Mouse (Mus musculus): ENCODE measurements around the gene Tnfsf9.
A peak's percentile ranks its signal among the peaks of the same experiment; 100 is the strongest.

Tnfsf9 gene

DNA sequence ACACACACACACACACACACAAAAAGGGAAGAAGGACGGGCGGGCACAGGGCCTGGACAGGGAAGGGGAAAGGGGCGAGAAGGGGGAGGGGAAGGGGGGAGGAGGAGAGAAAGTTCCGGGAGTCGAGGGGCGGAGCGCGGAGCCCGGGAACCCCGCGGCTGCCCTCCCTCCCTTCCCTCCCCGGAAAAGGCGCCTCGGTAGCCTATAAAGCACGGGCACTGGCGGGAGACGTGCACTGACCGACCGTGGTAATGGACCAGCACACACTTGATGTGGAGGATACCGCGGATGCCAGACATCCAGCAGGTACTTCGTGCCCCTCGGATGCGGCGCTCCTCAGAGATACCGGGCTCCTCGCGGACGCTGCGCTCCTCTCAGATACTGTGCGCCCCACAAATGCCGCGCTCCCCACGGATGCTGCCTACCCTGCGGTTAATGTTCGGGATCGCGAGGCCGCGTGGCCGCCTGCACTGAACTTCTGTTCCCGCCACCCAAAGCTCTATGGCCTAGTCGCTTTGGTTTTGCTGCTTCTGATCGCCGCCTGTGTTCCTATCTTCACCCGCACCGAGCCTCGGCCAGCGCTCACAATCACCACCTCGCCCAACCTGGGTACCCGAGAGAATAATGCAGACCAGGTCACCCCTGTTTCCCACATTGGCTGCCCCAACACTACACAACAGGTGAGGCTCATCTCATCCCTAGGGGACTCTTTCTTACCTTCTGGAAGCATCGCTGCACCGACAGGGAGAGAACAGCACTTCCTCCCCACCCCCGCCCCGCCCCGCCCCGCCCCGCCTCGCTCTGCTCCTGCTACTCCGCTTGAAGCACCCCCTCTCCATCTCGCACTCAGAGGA lies at the start of gene Tnfsf9:
Gene Tnfsf9 (plus strand): TSS at position 145 of the 854 bp plus-strand sequence.
- peak; percentile 46 for DNase-seq (ENCODE audit: low read depth, low spot score)

DNA sequence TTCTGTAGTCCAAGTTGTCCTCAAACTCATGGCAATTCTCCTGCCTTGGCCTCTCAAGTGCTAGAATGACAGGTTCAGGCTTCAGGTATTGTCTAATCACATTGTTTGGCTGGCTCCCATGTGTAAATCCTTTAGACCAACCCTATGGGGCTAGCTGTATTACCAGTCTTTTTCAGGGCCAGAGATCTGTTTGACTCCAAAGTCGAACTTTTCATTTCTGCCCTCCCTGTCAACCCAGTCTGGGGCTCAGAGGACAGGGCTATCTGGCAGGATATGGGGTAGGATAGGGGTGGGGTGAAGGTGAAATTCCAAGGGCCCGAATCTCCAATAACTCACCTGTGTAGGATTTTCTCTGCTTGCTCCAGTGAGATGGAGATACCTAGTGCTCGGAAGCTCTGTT lies 48.9 kb upstream of the Tnfsf9 start:
- DNase-seq (ENCODE audit: low read depth, low spot score), result no peak

GRCm38 (mm10) chr17:57058891-57059485 lies 46.1 kb upstream of the Tnfsf9 start, which contains the start of gene Crb3:
TSS of gene Crb3 (plus strand) at chr17:57059105.
- peak; percentile 26 for DNase-seq (ENCODE audit: low read depth, low spot score)

DNA sequence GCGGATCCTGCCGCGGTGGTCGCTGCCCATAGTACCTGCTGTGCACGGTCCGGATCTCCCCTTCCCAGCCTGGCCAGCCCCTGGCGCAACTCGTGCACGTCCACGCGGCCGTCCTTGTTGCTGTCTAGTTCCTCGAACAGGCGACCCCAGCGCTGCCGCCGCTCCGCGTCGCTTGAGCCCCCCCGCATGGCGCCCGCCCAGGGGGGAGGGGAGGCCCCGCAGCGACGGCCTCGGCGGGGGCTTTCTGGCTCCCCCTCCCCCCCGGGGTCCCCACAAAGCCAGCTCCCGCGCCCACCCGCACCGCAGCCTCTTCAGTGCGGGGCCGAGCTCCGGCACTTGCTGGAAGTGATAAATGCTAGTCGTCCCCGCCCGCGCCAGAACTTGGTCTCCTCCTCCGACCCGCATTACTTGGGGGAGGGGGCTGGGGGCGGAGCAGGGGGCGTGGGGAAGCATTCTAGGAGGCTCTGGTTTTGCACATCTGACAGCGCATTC lies 45.6 kb upstream of the Tnfsf9 start, which contains the start of gene Slc25a23:
Gene Slc25a23 (minus strand): TSS at position 378 of the 492 bp plus-strand sequence.
- DNase-seq (ENCODE audit: low read depth, low spot score), result peak; percentile 38

DNA sequence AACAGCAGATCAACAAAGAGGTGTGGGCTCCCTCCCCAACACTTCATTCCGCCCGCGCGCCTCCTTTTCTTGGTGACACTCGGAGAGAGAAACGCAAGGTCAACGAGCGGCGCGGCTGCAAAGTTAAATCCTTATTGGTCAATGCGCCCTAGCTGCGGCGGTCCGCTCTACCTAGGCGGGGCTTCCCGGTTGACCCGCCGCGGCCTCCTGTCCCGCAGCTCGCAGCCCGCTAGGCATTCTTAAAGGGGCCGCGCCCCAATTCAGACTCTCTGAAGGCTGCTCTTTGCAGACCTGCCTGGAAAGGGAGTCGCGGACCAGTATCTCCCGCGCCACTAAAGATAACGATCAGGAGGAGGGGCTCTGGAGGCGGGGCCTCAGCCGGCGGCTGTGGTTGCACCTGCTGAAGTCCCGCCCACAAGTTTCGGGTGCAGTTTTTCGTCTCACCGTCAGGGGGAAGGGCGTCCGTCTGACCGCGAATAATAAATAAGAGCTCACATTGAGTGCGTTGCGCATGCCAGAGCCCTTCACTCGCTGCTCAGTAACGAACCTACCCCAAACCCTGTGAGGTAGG lies 44.8 kb upstream of the Tnfsf9 start:
- peak; percentile 87 for DNase-seq (ENCODE audit: low read depth, low spot score)

GRCm38 (mm10) chr17:57061069-57061468 lies 44.1 kb upstream of the Tnfsf9 start:
- DNase-seq (ENCODE audit: low read depth, low spot score), result no peak

- DNase-seq (ENCODE audit: low read depth, low spot score), result no peak
These were observed 43.1 kb upstream of the Tnfsf9 start for GRCm38 (mm10) chr17:57062011-57062521.

DNA sequence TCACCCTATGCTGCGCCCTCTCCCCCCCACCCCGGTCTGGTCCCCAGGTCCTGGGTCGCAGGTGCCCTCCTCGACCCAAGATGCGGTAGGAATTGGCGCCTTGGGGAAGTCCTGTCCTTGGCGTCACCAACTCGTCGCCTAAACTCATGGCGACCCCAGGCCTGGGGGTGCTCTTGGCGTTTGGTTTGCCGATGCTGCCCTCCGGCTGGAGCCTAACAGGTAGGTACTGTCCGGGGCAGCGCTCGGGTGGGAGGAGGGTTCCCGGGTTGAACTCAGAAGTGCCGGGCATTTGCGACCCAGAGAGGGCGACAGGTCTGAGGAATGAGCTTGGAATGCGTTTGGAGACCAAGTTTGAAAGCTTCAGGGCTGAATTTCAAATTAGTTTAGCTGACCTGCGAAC lies 42.6 kb upstream of the Tnfsf9 start:
- DNase-seq (ENCODE audit: low read depth, low spot score), result no peak

- no peak for DNase-seq (ENCODE audit: low read depth, low spot score)
These were observed 42.1 kb upstream of the Tnfsf9 start for GRCm38 (mm10) chr17:57063031-57063430.

DNA sequence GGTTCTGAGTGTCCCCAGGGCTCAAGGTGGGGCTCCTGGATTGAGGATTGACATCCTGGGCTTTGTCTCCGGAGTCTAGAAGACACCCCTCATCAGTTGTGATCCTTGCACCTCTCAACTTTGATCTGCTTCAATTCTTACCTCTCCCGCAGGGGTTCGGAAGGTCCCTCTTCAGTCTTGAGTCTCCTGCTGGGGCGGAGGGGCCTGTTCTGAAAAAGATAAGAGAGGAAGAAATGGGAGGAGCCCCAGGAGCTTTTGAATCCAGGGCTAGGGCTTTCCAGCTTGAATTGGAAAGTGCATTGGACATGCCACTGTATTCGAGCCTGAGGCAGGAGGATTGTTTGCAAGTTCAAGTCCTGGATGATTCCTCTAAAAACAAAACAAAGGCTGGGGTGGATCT lies 38.2 kb upstream of the Tnfsf9 start:
- no peak for DNase-seq (ENCODE audit: low read depth, low spot score)

DNA sequence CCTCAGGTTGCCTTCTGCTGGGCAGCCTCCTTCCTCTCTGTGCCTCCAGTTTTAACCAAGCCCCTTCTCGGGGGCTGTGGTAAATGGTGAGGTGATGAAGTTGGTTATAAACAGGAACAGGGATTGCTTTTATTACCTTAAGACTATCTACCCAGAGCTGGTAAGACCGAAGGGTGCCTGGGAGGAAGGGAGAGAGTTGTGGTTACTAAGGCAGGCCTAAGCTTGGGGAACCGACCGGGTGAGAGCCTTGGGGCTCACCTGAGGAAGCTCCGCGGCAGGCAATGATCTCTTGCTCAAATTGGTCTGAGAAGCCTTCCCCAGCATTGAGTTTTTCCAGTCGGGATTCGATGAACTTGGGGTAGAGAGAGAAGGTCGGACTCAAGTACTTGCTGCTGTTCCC lies 34.9 kb upstream of the Tnfsf9 start:
- DNase-seq (ENCODE audit: low read depth, low spot score), result no peak

- no peak for DNase-seq (ENCODE audit: low read depth, low spot score)
These were observed 34.4 kb upstream of the Tnfsf9 start for GRCm38 (mm10) chr17:57070699-57071098.

GRCm38 (mm10) chr17:57076916-57077315 lies 28.2 kb upstream of the Tnfsf9 start:
- DNase-seq (ENCODE audit: low read depth, low spot score), result no peak

GRCm38 (mm10) chr17:57078336-57078735 lies 26.8 kb upstream of the Tnfsf9 start, which contains the start of gene Dennd1c:
TSS of gene Dennd1c (minus strand) at chr17:57078514.
- DNase-seq (ENCODE audit: low read depth, low spot score), result peak; percentile 13

- DNase-seq (ENCODE audit: low read depth, low spot score), result no peak
These were observed 25.2 kb upstream of the Tnfsf9 start for GRCm38 (mm10) chr17:57079919-57080318.

- DNase-seq (ENCODE audit: low read depth, low spot score), result no peak
These were observed 23.8 kb upstream of the Tnfsf9 start for GRCm38 (mm10) chr17:57081234-57081842.

DNA sequence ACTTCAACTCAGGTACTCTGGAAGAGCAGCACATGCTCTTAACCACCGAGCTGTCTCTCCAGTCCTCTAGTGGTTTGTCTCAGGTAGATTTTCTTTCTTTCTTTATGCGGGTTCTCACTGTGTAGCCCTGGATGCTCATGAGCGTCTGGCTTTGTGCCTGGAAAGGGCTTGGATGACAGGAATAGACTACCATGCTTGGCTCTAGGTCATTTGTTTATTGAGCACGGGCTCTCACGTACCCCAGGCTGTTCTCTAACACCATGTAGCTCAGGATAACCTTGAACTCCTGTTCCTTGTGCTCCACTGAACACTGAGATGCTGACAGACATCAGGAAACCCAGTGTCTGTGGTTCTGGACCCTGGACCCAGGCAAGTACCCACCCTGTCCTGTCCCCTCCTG lies 22.6 kb upstream of the Tnfsf9 start:
- DNase-seq (ENCODE audit: low read depth, low spot score), result no peak

DNA sequence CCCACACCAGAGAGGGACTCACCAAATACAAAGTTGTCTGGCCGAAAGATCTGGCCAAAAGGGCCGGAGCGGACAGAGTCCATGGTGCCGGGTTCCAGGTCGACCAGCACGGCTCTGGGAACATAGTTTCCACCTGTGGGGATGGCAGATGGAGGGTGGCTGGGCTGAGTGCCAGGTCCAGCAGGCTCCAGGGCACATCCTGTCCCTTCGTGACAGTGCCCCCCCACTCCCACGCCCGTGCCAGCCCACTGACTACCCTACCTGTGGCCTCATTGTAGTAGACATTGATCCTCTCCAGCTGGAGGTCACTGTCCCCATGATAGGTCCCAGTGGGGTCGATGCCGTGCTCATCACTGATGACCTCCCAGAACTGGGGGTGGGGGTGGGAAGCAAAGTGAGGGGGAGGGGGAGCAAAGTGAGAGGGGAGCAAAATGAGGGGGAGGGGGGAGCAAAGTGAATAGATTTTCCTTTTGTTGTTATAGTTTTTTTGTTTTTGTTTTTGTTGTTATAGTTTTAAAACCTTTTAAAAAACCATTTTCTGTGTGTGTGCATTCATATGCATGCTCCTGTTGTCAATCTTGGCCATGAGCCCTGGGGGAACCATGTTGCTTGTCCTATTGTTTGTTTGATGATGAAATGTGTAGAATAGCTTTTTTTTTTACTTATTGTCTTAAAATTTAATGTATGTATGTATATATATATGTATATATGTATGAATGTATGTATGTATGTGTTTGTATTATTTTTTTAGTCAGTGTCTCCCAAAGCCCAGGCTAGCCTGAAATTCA lies 19.0 kb upstream of the Tnfsf9 start:
- DNase-seq (ENCODE audit: low read depth, low spot score), result no peak

DNA sequence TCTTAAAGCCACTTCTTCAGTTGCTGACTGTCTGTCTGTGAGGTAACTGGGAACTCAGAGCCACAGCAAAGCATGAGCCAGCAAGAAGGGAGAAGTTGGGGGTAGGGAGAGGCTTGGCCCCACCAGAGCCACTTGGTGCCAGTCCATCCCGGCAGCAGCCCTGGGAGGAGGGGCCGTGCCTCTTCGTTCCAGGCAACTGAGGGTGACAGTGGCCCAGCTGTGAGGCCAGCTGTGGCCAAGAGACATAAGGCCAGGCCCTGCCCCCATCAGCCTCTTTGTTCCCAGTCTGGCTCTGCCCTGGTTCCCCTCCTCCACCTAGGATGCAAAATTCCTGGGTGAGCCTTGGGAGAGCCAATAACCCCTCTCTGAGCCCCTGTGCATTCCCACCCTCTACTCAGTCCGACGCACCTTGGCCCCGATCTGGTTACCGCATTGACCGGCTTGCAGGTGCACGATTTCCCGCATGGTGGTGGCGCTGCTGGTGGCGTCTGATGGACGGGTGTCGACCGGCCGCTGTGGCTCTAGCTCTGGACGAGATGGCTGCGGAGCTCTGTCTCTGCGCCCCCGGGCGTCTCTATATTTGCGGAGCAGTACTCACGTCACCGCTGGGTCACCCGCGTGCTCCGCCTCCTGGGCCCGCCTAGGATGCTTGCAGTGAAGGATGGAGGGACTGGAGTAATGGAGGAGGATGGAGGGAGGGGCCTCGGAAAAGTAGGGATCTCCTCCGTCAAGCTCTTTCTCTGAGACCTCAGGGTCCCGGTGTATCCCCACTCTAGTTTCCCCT lies 17.9 kb upstream of the Tnfsf9 start, which contains the start of gene Tubb4a:
Gene Tubb4a (minus strand): TSS at position 734 of the 784 bp plus-strand sequence.
- DNase-seq (ENCODE audit: low read depth, low spot score), result peak; percentile 20

- DNase-seq (ENCODE audit: low read depth, low spot score), result no peak
These were observed 10.9 kb upstream of the Tnfsf9 start for GRCm38 (mm10) chr17:57094222-57094621.
